In genomic region chr1:135373171-135373677, GRCm38 (mm10) we compare ENCODE assay signal across 11 mouse cellular contexts. TPM values are rescaled to one million over a fixed set of nuclear protein-coding genes. Genes with fewer than 3 reads are reported as not detected.
DNase-seq lines count a peak whose midpoint lies in the region; ATAC-seq and TF ChIP-seq lines count a peak whose summit lies in the region.
"Had no signal": no experiment of that assay in that cellular context is flagged by ENCODE, and none has a peak within 500 bp of the region (broad histone marks: within the 10 kb centered on the region; RNA-seq: fewer than 3 reads in every experiment).

No protein-coding gene starts in this region.

- no peak for DNase-seq in gastrocnemius, adult 2 months
- DNase-seq in gastrocnemius, postnatal 36 days: no peak
- no peak for DNase-seq in embryonic facial prominence, embryonic 10.5 days (ENCODE audit: low spot score)
- no peak for DNase-seq in frontal cortex, postnatal 10 days (ENCODE audit: low spot score in 2 of 2)
- DNase-seq in gastrocnemius, adult 18-20 months (ENCODE audit: low spot score): no peak
- no peak for DNase-seq in spleen, postnatal 36 days (ENCODE audit: low spot score in 2 of 2)
- DNase-seq: kidney, adult 2 months had no signal

- peak overlapping the region; percentile 42 for H3K4me2 ChIP-seq in hindbrain, embryonic 12.5 days (replicated peaks)
- H3K4me2 ChIP-seq in midbrain, embryonic 16.5 days (ENCODE audit: low read length): peak overlapping the region; percentile 54

- H3K9me3 ChIP-seq in embryonic facial prominence, embryonic 10.5 days: no peaks in the 10 kb centered on the region
- no peaks in the 10 kb centered on the region for H3K9me3 ChIP-seq in hindbrain, embryonic 12.5 days (replicated peaks)
- no peaks in the 10 kb centered on the region for H3K9me3 ChIP-seq in midbrain, embryonic 16.5 days (replicated peaks; ENCODE audit: control insufficient read depth, low read length, poor library complexity, severe bottlenecking)
- H3K9me3 ChIP-seq: heart, embryonic 10.5 days; stomach, embryonic 15.5 days had no signal

- peaks cover 15% of the 10 kb centered on the region for H3K27me3 ChIP-seq in embryonic facial prominence, embryonic 10.5 days (replicated peaks; ENCODE audit: low read depth, poor library complexity, severe bottlenecking)
- H3K27me3 ChIP-seq in hindbrain, embryonic 12.5 days: no peaks in the 10 kb centered on the region
- H3K27me3 ChIP-seq in midbrain, embryonic 16.5 days (ENCODE audit: control insufficient read depth, insufficient read depth, low read depth, low read length): no peaks in the 10 kb centered on the region
- H3K27me3 ChIP-seq: stomach, embryonic 15.5 days had no signal

- no peak for ATAC-seq in hindbrain, embryonic 12.5 days (ENCODE audit: low FRiP score)
- ATAC-seq in midbrain, embryonic 16.5 days: no peak

- 67% methylated on average over 4 of the region's 4 CpGs for WGBS in embryonic facial prominence, embryonic 10.5 days
- 68% methylated on average over 4 of the region's 4 CpGs for WGBS in hindbrain, embryonic 12.5 days
- WGBS in midbrain, embryonic 16.5 days: 53% methylated on average over 4 of the region's 4 CpGs

- peaks cover 22% of the 10 kb centered on the region; the same call in 1 of the 2 replicates for H3K36me3 ChIP-seq in embryonic facial prominence, embryonic 10.5 days (replicated peaks)
- no peaks in the 10 kb centered on the region for H3K36me3 ChIP-seq in hindbrain, embryonic 12.5 days
- H3K36me3 ChIP-seq in midbrain, embryonic 16.5 days (ENCODE audit: control insufficient read depth, insufficient read depth, low read length): no peaks in the 10 kb centered on the region; the same call in 1 of the 2 replicates
- H3K36me3 ChIP-seq: heart, embryonic 10.5 days; stomach, embryonic 15.5 days had no signal

- H3K27ac ChIP-seq in gastrocnemius, adult 2 months: peak overlapping the region; percentile 95
- peak overlapping the region; percentile 35 for H3K27ac ChIP-seq in embryonic facial prominence, embryonic 10.5 days (replicated peaks)
- H3K27ac ChIP-seq in hindbrain, embryonic 12.5 days: no peak overlapping the region
- no peak overlapping the region for H3K27ac ChIP-seq in midbrain, embryonic 16.5 days (ENCODE audit: low read length)

- H3K4me1 ChIP-seq in embryonic facial prominence, embryonic 10.5 days: peaks cover 61% of the 10 kb centered on the region
- H3K4me1 ChIP-seq in hindbrain, embryonic 12.5 days: peaks cover 33% of the 10 kb centered on the region
- peaks cover 38% of the 10 kb centered on the region for H3K4me1 ChIP-seq in midbrain, embryonic 16.5 days (ENCODE audit: control insufficient read depth, insufficient read depth, low read length)

- intact Hi-C loops in gastrocnemius, adult 2 months (cut with DNase I): no loop called here
- intact Hi-C loops in gastrocnemius, postnatal 36 days (cut with DNase I): no loop called here

- peak overlapping the region; percentile 47; the same call in 1 of the 2 replicates for H3K9ac ChIP-seq in hindbrain, embryonic 12.5 days
- H3K9ac ChIP-seq in midbrain, embryonic 16.5 days (ENCODE audit: low read depth, low read length): peak overlapping the region; percentile 10
- H3K9ac ChIP-seq: stomach, embryonic 15.5 days had no signal

- H3K4me3 ChIP-seq in gastrocnemius, adult 2 months: peak overlapping the region; percentile 82
- peak overlapping the region; percentile 33 for H3K4me3 ChIP-seq in embryonic facial prominence, embryonic 10.5 days
- H3K4me3 ChIP-seq in hindbrain, embryonic 12.5 days: 0 out of 2 replicates have a peak overlapping the region, but pooled peaks have one; percentile 2
- peak overlapping the region; percentile 29 for H3K4me3 ChIP-seq in midbrain, embryonic 16.5 days (ENCODE audit: low read depth, low read length)

- no peak for TF ChIP-seq CTCF in gastrocnemius, adult 2 months (IDR thresholded peaks at IDR 0.05)

RNA-seq across cellular contexts. Expression of gene Shisa4, which starts 1.8 kb away (rescaled TPM):
- total RNA-seq in gastrocnemius, adult 2 months (2021): 100 to 1,000 TPM; 139 to 152 TPM
- 100 to 1,000 TPM; 198 to 200 TPM for total RNA-seq in gastrocnemius, postnatal 36 days (2021)
- 53.5 and 55.9 TPM in 2 replicates for polyA plus RNA-seq in embryonic facial prominence, embryonic 10.5 days (2016; fragmentation: Nextera tagmentation; extraction: Ambion mirVana)
- 64.1 and 69.8 TPM in 2 replicates for polyA plus RNA-seq in hindbrain, embryonic 12.5 days (2016; fragmentation: Nextera tagmentation; extraction: Ambion mirVana)
- polyA plus RNA-seq in midbrain, embryonic 16.5 days (2015; fragmentation: Nextera tagmentation; extraction: Ambion mirVana): 109 and 119 TPM in 2 replicates
- 100 to 1,000 TPM; 161 to 171 TPM for total RNA-seq in gastrocnemius, adult 18-20 months (2021)

RNA-seq across cellular contexts. Expression of gene Lmod1, which starts 48.6 kb away (rescaled TPM):
- total RNA-seq in gastrocnemius, adult 2 months (2021): 1 to 10 TPM; 4.5 to 5.3 TPM
- 1 to 10 TPM; 2.4 to 4.6 TPM for total RNA-seq in gastrocnemius, postnatal 36 days (2021)
- polyA plus RNA-seq in embryonic facial prominence, embryonic 10.5 days (2016; fragmentation: Nextera tagmentation; extraction: Ambion mirVana): 0.31 and 0.33 TPM in 2 replicates
- 0.44 and 0.94 TPM in 2 replicates for polyA plus RNA-seq in hindbrain, embryonic 12.5 days (2016; fragmentation: Nextera tagmentation; extraction: Ambion mirVana)
- 0.40 and 0.41 TPM in 2 replicates for polyA plus RNA-seq in midbrain, embryonic 16.5 days (2015; fragmentation: Nextera tagmentation; extraction: Ambion mirVana)
- 10 to 100 TPM in 1 of 2 experiments, 1 to 10 TPM in 1; 6.0 to 10.8 TPM for total RNA-seq in gastrocnemius, adult 18-20 months (2021)

RNA-seq across cellular contexts. Expression of gene Ipo9, which starts 57.1 kb away (rescaled TPM):
- 10 to 100 TPM; 24.0 to 27.8 TPM for total RNA-seq in gastrocnemius, adult 2 months (2021)
- total RNA-seq in gastrocnemius, postnatal 36 days (2021): 10 to 100 TPM; 23.4 to 24.1 TPM
- polyA plus RNA-seq in embryonic facial prominence, embryonic 10.5 days (2016; fragmentation: Nextera tagmentation; extraction: Ambion mirVana): 182 and 203 TPM in 2 replicates
- polyA plus RNA-seq in hindbrain, embryonic 12.5 days (2016; fragmentation: Nextera tagmentation; extraction: Ambion mirVana): 164 and 183 TPM in 2 replicates
- 111 and 112 TPM in 2 replicates for polyA plus RNA-seq in midbrain, embryonic 16.5 days (2015; fragmentation: Nextera tagmentation; extraction: Ambion mirVana)
- 10 to 100 TPM; 20.5 to 26.2 TPM for total RNA-seq in gastrocnemius, adult 18-20 months (2021)

RNA-seq across cellular contexts. Expression of gene Timm17a, which starts 59.6 kb away (rescaled TPM):
- total RNA-seq in gastrocnemius, adult 2 months (2021): 100 to 1,000 TPM; 282 to 343 TPM
- total RNA-seq in gastrocnemius, postnatal 36 days (2021): 100 to 1,000 TPM; 270 to 308 TPM
- 213 and 215 TPM in 2 replicates for polyA plus RNA-seq in embryonic facial prominence, embryonic 10.5 days (2016; fragmentation: Nextera tagmentation; extraction: Ambion mirVana)
- 141 and 147 TPM in 2 replicates for polyA plus RNA-seq in hindbrain, embryonic 12.5 days (2016; fragmentation: Nextera tagmentation; extraction: Ambion mirVana)
- polyA plus RNA-seq in midbrain, embryonic 16.5 days (2015; fragmentation: Nextera tagmentation; extraction: Ambion mirVana): 149 and 155 TPM in 2 replicates
- 100 to 1,000 TPM; 279 to 302 TPM for total RNA-seq in gastrocnemius, adult 18-20 months (2021)

Comparison
In these comparisons a context has a peak if more than half of its experiments do, and no peak if none do; other contexts are left out.
1. H3K27ac ChIP-seq: peak in gastrocnemius, adult 2 months (single experiment) and embryonic facial prominence, embryonic 10.5 days (single experiment); none in hindbrain, embryonic 12.5 days (single experiment) and midbrain, embryonic 16.5 days (single experiment).
2. H3K4me3 ChIP-seq: peak in every context shown above with its lines; median percentile 82 in gastrocnemius, adult 2 months; 33 in embryonic facial prominence, embryonic 10.5 days; 29 in midbrain, embryonic 16.5 days; 2 in hindbrain, embryonic 12.5 days.